Mouse (Mus musculus) embryonic facial prominence, embryonic 15.5 days (tissue): ENCODE results near the gene Camk2b. TPM values are rescaled to one million over a fixed set of nuclear protein-coding genes. Genes with fewer than 3 reads are reported as not detected.
A peak's percentile ranks its signal among the peaks of the same experiment; 100 is the strongest.

Experiments used
- ATAC-seq: fragments of 200-750 bp; cut with Nextera tagmentation; 2 replicates; pipeline ENCODE4 v1.8.0; 2017; ENCODE audit warnings: low read depth, moderate TSS enrichment; ENCODE audit not compliant: insufficient number of reproducible peaks, low FRiP score, low TSS enrichment
- H3K27ac ChIP-seq: fragments of 300-500 bp; sonication (generic); replicated peaks from 2 replicates; pipeline ENCODE4 v1.5.1; 2015; ENCODE audit warnings: mild to moderate bottlenecking, inconsistent platforms
- H3K27me3 ChIP-seq: fragments of 300-500 bp; sonication (generic); 2 replicates; pipeline ENCODE4 v1.6.1; 2015; ENCODE audit warnings: inconsistent platforms
- H3K36me3 ChIP-seq: fragments of 300-500 bp; sonication (generic); 2 replicates; pipeline ENCODE4 v1.6.1; 2015; ENCODE audit warnings: mild to moderate bottlenecking, inconsistent platforms
- H3K4me1 ChIP-seq: fragments of 300-500 bp; sonication (generic); 2 replicates; pipeline ENCODE4 v1.6.1; 2015; ENCODE audit warnings: inconsistent platforms
- H3K4me2 ChIP-seq: fragments of 300-500 bp; sonication (generic); replicated peaks from 2 replicates; pipeline ENCODE4 v1.6.1; 2015; ENCODE audit warnings: mild to moderate bottlenecking, inconsistent platforms
- H3K4me3 ChIP-seq: fragments of 300-500 bp; sonication (generic); replicated peaks from 2 replicates; pipeline ENCODE4 v1.5.1; 2015; ENCODE audit warnings: mild to moderate bottlenecking, inconsistent platforms
- H3K9ac ChIP-seq: fragments of 300-500 bp; sonication (generic); 2 replicates; pipeline ENCODE4 v1.6.1; 2015; ENCODE audit warnings: inconsistent platforms
- H3K9me3 ChIP-seq: fragments of 300-500 bp; sonication (generic); replicated peaks from 2 replicates; pipeline ENCODE4 v1.6.1; 2016; ENCODE audit warnings: inconsistent platforms
- WGBS: fragments of 180-500 bp; shearing (Covaris S2); methylation state at CpG from one replicate; pipeline ENCODE4 v1.1.7; 2015; 5-methylcytosine and 5-hydroxymethylcytosine counted together
- polyA plus RNA-seq: library from polyadenylated mRNA; unstranded; fragments of >200 nt; fragmentation: Nextera tagmentation; extraction: Ambion mirVana; gene quantifications from 2 replicates; pipeline ENCODE4 v1.2.1, GENCODE M21; 2015

Gene Camk2b
- polyA plus RNA-seq, 1 experiment from 2014 or later: 3.5 TPM

- no peak overlapping the region for H3K9ac ChIP-seq
- H3K4me2 ChIP-seq: no peak overlapping the region
- no peak overlapping the region for H3K4me3 ChIP-seq
- no peak overlapping the region for H3K27ac ChIP-seq
- no peaks in the 10 kb centered on the region for H3K36me3 ChIP-seq
- WGBS: 93% methylated on average over 2 of the region's 2 CpGs
- peaks cover 6% of the 10 kb centered on the region; the same call in 1 of the 2 replicates for H3K4me1 ChIP-seq
- no peak for ATAC-seq
- H3K27me3 ChIP-seq: no peaks in the 10 kb centered on the region
- H3K9me3 ChIP-seq: no peaks in the 10 kb centered on the region
These were observed 86.1 kb downstream of the Camk2b start for GRCm38 (mm10) chr11:5980108-5980507.

GRCm38 (mm10) chr11:5979088-5979487, 87.1 kb downstream of the Camk2b start:
- Histone ChIP-seq H3K36me3 (no peaks in the 10 kb centered on the region), H3K4me2 (no peak overlapping the region)
- WGBS: 84% methylated on average over 7 of the region's 7 CpGs

GRCm38 (mm10) chr11:5976106-5976505, 90.1 kb downstream of the Camk2b start:
- H3K27ac ChIP-seq: no peak overlapping the region
- H3K9ac ChIP-seq: no peak overlapping the region
- no peak overlapping the region for H3K4me2 ChIP-seq
- H3K9me3 ChIP-seq: no peaks in the 10 kb centered on the region
- H3K4me3 ChIP-seq: no peak overlapping the region
- no peaks in the 10 kb centered on the region for H3K27me3 ChIP-seq
- no peak for ATAC-seq
- H3K36me3 ChIP-seq: no peaks in the 10 kb centered on the region
- peaks cover 33% of the 10 kb centered on the region for H3K4me1 ChIP-seq
- 15% methylated on average over 9 of the region's 9 CpGs for WGBS

More at GRCm38 (mm10) chr11:5979088-5979487, 87.1 kb downstream of the Camk2b start:
- Histone ChIP-seq H3K4me1 (peaks cover 9% of the 10 kb centered on the region; the same call in 1 of the 2 replicates), H3K9me3 (no peaks in the 10 kb centered on the region), H3K27ac (no peak overlapping the region), H3K27me3 (no peaks in the 10 kb centered on the region), H3K9ac (no peak overlapping the region), H3K4me3 (no peak overlapping the region)
- no peak for ATAC-seq

GRCm38 (mm10) chr11:5975068-5975467, 91.1 kb downstream of the Camk2b start:
- H3K27ac ChIP-seq: no peak overlapping the region
- peaks cover under 1% of the 10 kb centered on the region; the same call in 1 of the 2 replicates for H3K36me3 ChIP-seq
- ATAC-seq: no peak
- no peak overlapping the region for H3K4me2 ChIP-seq
- no peaks in the 10 kb centered on the region for H3K27me3 ChIP-seq
- H3K9ac ChIP-seq: no peak overlapping the region
- no peaks in the 10 kb centered on the region for H3K9me3 ChIP-seq
- WGBS: 51% methylated on average over 2 of the region's 2 CpGs
- peaks cover 38% of the 10 kb centered on the region for H3K4me1 ChIP-seq
- no peak overlapping the region for H3K4me3 ChIP-seq

- peaks cover 38% of the 10 kb centered on the region for H3K4me1 ChIP-seq
- no peaks in the 10 kb centered on the region for H3K27me3 ChIP-seq
- H3K4me3 ChIP-seq: no peak overlapping the region
- peaks cover 10% of the 10 kb centered on the region; the same call in 1 of the 2 replicates for H3K36me3 ChIP-seq
- H3K4me2 ChIP-seq: no peak overlapping the region
- no peak overlapping the region for H3K27ac ChIP-seq
- 70% methylated on average over 6 of the region's 6 CpGs for WGBS
- ATAC-seq: no peak
- no peaks in the 10 kb centered on the region for H3K9me3 ChIP-seq
- no peak overlapping the region for H3K9ac ChIP-seq
These were observed 92.1 kb downstream of the Camk2b start for GRCm38 (mm10) chr11:5974053-5974452.

- Histone ChIP-seq H3K4me3 (no peak overlapping the region), H3K4me2 (no peak overlapping the region), H3K36me3 (peaks cover 17% of the 10 kb centered on the region; the same call in 1 of the 2 replicates), H3K27ac (no peak overlapping the region), H3K9ac (no peak overlapping the region), H3K9me3 (no peaks in the 10 kb centered on the region), H3K4me1 (peaks cover 38% of the 10 kb centered on the region), H3K27me3 (no peaks in the 10 kb centered on the region)
- ATAC-seq: no peak
- 39% methylated on average over 7 of the region's 7 CpGs for WGBS
These were observed 93.0 kb downstream of the Camk2b start for GRCm38 (mm10) chr11:5973151-5973550.

GRCm38 (mm10) chr11:5971202-5971601, 95.0 kb downstream of the Camk2b start:
- peaks cover 35% of the 10 kb centered on the region for H3K36me3 ChIP-seq

GRCm38 (mm10) chr11:5968223-5968622, 97.9 kb downstream of the Camk2b start:
- no peak overlapping the region for H3K4me3 ChIP-seq
- H3K27ac ChIP-seq: no peak overlapping the region
- H3K9ac ChIP-seq: no peak overlapping the region
- H3K4me2 ChIP-seq: no peak overlapping the region
- 25% methylated on average over 6 of the region's 6 CpGs for WGBS
- no peaks in the 10 kb centered on the region for H3K27me3 ChIP-seq
- H3K4me1 ChIP-seq: peaks cover 26% of the 10 kb centered on the region
- H3K36me3 ChIP-seq: peaks cover 64% of the 10 kb centered on the region
- H3K9me3 ChIP-seq: no peaks in the 10 kb centered on the region
- no peak for ATAC-seq

More at GRCm38 (mm10) chr11:5971202-5971601, 95.0 kb downstream of the Camk2b start:
- Histone ChIP-seq H3K4me2 (no peak overlapping the region), H3K27me3 (no peaks in the 10 kb centered on the region), H3K4me3 (no peak overlapping the region), H3K9me3 (no peaks in the 10 kb centered on the region), H3K4me1 (peaks cover 36% of the 10 kb centered on the region), H3K27ac (no peak overlapping the region), H3K9ac (no peak overlapping the region)
- WGBS: 18% methylated on average over 7 of the region's 7 CpGs
- ATAC-seq: no peak

GRCm38 (mm10) chr11:5966751-5967150, 99.4 kb downstream of the Camk2b start:
- 70% methylated on average over 3 of the region's 3 CpGs for WGBS
- Histone ChIP-seq H3K4me1 (peaks cover 11% of the 10 kb centered on the region), H3K9me3 (no peaks in the 10 kb centered on the region), H3K9ac (no peak overlapping the region), H3K4me2 (no peak overlapping the region), H3K4me3 (no peak overlapping the region), H3K36me3 (peaks cover 78% of the 10 kb centered on the region), H3K27me3 (no peaks in the 10 kb centered on the region), H3K27ac (no peak overlapping the region)
- ATAC-seq: no peak

- H3K27ac ChIP-seq: no peak overlapping the region
- no peak overlapping the region for H3K4me3 ChIP-seq
- no peak overlapping the region for H3K4me2 ChIP-seq
- 61% methylated on average over 11 of the region's 11 CpGs for WGBS
- no peaks in the 10 kb centered on the region for H3K9me3 ChIP-seq
- no peak for ATAC-seq
- no peaks in the 10 kb centered on the region for H3K27me3 ChIP-seq
- peaks cover 87% of the 10 kb centered on the region for H3K36me3 ChIP-seq
- no peak overlapping the region for H3K9ac ChIP-seq
- H3K4me1 ChIP-seq: 0 out of 2 replicates have a peak, but pooled peaks cover 3% of the 10 kb centered on the region
These were observed 100.3 kb downstream of the Camk2b start for GRCm38 (mm10) chr11:5965865-5966264.

GRCm38 (mm10) chr11:5960051-5960450, 106.1 kb downstream of the Camk2b start:
- Histone ChIP-seq H3K27me3 (no peaks in the 10 kb centered on the region), H3K4me2 (no peak overlapping the region), H3K27ac (no peak overlapping the region), H3K9me3 (no peaks in the 10 kb centered on the region), H3K4me1 (peaks cover 19% of the 10 kb centered on the region), H3K9ac (no peak overlapping the region), H3K36me3 (peaks cover 55% of the 10 kb centered on the region), H3K4me3 (no peak overlapping the region)
- ATAC-seq: no peak
- 85% methylated on average over 2 of the region's 2 CpGs for WGBS

- Histone ChIP-seq H3K27ac (peak within 1 kb of the TSS; percentile 96), H3K9me3 (no peaks in the 10 kb centered on the region), H3K9ac (peak within 1 kb of the TSS; percentile 67), H3K27me3 (no peaks in the 10 kb centered on the region), H3K4me3 (peak within 1 kb of the TSS; percentile 68), H3K36me3 (peaks cover 13% of the 10 kb centered on the region), H3K4me2 (peak within 1 kb of the TSS; percentile 72), H3K4me1 (peaks cover 26% of the 10 kb centered on the region)
- under 1% methylated on average over 71 of the region's 71 CpGs for WGBS
- ATAC-seq: peak; percentile 94
These were observed 110.5 kb downstream of the Camk2b start, which contains the start of gene Ykt6 for GRCm38 (mm10) chr11:5955546-5956276. TSS of gene Ykt6 (plus strand) at chr11:5955693.
